Mouse (Mus musculus) MEL (cell line): ENCODE data around the gene Men1. TPM values are rescaled to one million over a fixed set of nuclear protein-coding genes. Genes with fewer than 3 reads are reported as not detected.
A peak's percentile ranks its signal among the peaks of the same experiment; 100 is the strongest.

Experiments
- DNase-seq: peaks from one replicate; pipeline ENCODE4 v3.0.0; 2011; ENCODE audit warnings: low read depth, low spot score
- H3K27ac ChIP-seq: 2 replicates; pipeline ENCODE4 v1.5.1; 2012; ENCODE audit warnings: low read depth, mild to moderate bottlenecking, control low read depth, low read length, moderate library complexity; ENCODE audit not compliant: control insufficient read depth
- H3K27me3 ChIP-seq, 2 experiments: fragments of 150-350 bp in 1 of 2; sonication (generic) in 1 of 2; 2 replicates each; pipeline ENCODE4 v1.6.1; 2012; ENCODE audit warnings: low read length in 2 of 2, mild to moderate bottlenecking in 2 of 2, improper control_type of control experiment in 1 of 2, moderate library complexity in 1 of 2; ENCODE audit not compliant: insufficient read depth in 2 of 2, control insufficient read depth in 1 of 2
- H3K36me3 ChIP-seq, 2 experiments: 2 replicates each; pipeline ENCODE4 v1.6.1; 2012 to 2014; ENCODE audit warnings: low read length in 2 of 2, improper control_type of control experiment in 1 of 2, inconsistent platforms in 1 of 2, mild to moderate bottlenecking in 1 of 2; ENCODE audit not compliant: insufficient read depth in 2 of 2, control insufficient read depth in 1 of 2
- H3K4me1 ChIP-seq, 2 experiments: fragments of 150-350 bp in 1 of 2; sonication (generic) in 1 of 2; 2 replicates each; pipeline ENCODE4 v1.6.1; 2012; ENCODE audit warnings: low read length in 2 of 2, improper control_type of control experiment in 1 of 2, mild to moderate bottlenecking in 1 of 2; ENCODE audit not compliant: insufficient read depth in 2 of 2, control insufficient read depth in 1 of 2
- H3K4me3 ChIP-seq, 2 experiments: fragments of 150-350 bp in 1 of 2; sonication (generic) in 1 of 2; 2 replicates each; pipeline ENCODE4 v1.5.1; 2012; ENCODE audit warnings: low read depth in 2 of 2, low read length in 2 of 2, mild to moderate bottlenecking in 2 of 2, moderate library complexity in 2 of 2, control low read depth in 1 of 2, improper control_type of control experiment in 1 of 2; ENCODE audit not compliant: control insufficient read depth in 1 of 2, insufficient read depth in 1 of 2
- H3K79me2 ChIP-seq: 2 replicates; pipeline ENCODE4 v1.6.1; 2012; ENCODE audit warnings: mild to moderate bottlenecking, low read length, moderate library complexity; ENCODE audit not compliant: control insufficient read depth, poor library complexity, insufficient read depth
- H3K9ac ChIP-seq: 2 replicates; pipeline ENCODE4 v1.6.1; 2012; ENCODE audit warnings: low read depth, mild to moderate bottlenecking, control low read depth, low read length, moderate library complexity; ENCODE audit not compliant: control insufficient read depth, poor library complexity, severe bottlenecking
- H3K9me3 ChIP-seq: fragments of 150-350 bp; sonication (generic); replicated peaks from 2 replicates; pipeline ENCODE4 v1.6.1; 2012; ENCODE audit warnings: mild to moderate bottlenecking, low read length, improper control_type of control experiment, moderate library complexity; ENCODE audit not compliant: insufficient read depth
- HCFC1 ChIP-seq: IDR thresholded peaks from 2 replicates; pipeline ENCODE4 v1.6.1; 2012; ENCODE audit warnings: low read depth, mild to moderate bottlenecking, inconsistent platforms, low read length, improper control_type of control experiment, moderate library complexity
- MAFK ChIP-seq: IDR thresholded peaks from 2 replicates; pipeline ENCODE4 v1.6.1; 2011; ENCODE audit warnings: low read depth, mild to moderate bottlenecking, low read length, improper control_type of control experiment, borderline replicate concordance
- MAX ChIP-seq: IDR thresholded peaks from 2 replicates; pipeline ENCODE4 v1.6.1; 2011; ENCODE audit warnings: low read length, improper control_type of control experiment
- POLR2AphosphoS2 ChIP-seq: IDR thresholded peaks from 2 replicates; pipeline ENCODE4 v1.6.1; 2011; ENCODE audit warnings: low read length, improper control_type of control experiment
- RCOR1 ChIP-seq: IDR thresholded peaks from 2 replicates; pipeline ENCODE4 v1.6.1; 2012; ENCODE audit warnings: low read depth, mild to moderate bottlenecking, inconsistent platforms, low read length, improper control_type of control experiment
- SIN3A ChIP-seq: IDR thresholded peaks from 2 replicates; pipeline ENCODE4 v1.6.1; 2012; ENCODE audit warnings: low read length, improper control_type of control experiment, inconsistent platforms
- TBP ChIP-seq: IDR thresholded peaks from 2 replicates; pipeline ENCODE4 v1.8.0; 2011; ENCODE audit warnings: low read depth, low read length, improper control_type of control experiment
- ZC3H11A ChIP-seq: IDR thresholded peaks from 2 replicates; pipeline ENCODE4 v1.6.1; 2012; ENCODE audit warnings: low read depth, mild to moderate bottlenecking, inconsistent platforms, low read length, improper control_type of control experiment
- polyA plus RNA-seq, 2 experiments: library from polyadenylated mRNA; stranded (reverse) in 1 of 2; unstranded in 1 of 2; fragments of >175 nt in 1 of 2; fragments of >200 nt in 1 of 2; gene quantifications; 2 replicates each; pipeline versions ENCODE4 v1.2.1 to v1.2.4; 2012; ENCODE audit warnings: low replicate concordance in 2 of 2, low read depth in 1 of 2; ENCODE audit not compliant: insufficient read length in 2 of 2, insufficient read depth in 1 of 2, missing spikeins in 1 of 2
- total RNA-seq: library from RNA; depleted of rRNA; stranded (reverse); fragments of 300-350 nt; gene quantifications from 2 replicates; pipeline ENCODE4 v1.2.3, GENCODE M21; 2012

Gene Men1
- total and polyA plus RNA-seq, 3 experiments: 39.4 to 132 TPM; not detected in 1

DNA sequence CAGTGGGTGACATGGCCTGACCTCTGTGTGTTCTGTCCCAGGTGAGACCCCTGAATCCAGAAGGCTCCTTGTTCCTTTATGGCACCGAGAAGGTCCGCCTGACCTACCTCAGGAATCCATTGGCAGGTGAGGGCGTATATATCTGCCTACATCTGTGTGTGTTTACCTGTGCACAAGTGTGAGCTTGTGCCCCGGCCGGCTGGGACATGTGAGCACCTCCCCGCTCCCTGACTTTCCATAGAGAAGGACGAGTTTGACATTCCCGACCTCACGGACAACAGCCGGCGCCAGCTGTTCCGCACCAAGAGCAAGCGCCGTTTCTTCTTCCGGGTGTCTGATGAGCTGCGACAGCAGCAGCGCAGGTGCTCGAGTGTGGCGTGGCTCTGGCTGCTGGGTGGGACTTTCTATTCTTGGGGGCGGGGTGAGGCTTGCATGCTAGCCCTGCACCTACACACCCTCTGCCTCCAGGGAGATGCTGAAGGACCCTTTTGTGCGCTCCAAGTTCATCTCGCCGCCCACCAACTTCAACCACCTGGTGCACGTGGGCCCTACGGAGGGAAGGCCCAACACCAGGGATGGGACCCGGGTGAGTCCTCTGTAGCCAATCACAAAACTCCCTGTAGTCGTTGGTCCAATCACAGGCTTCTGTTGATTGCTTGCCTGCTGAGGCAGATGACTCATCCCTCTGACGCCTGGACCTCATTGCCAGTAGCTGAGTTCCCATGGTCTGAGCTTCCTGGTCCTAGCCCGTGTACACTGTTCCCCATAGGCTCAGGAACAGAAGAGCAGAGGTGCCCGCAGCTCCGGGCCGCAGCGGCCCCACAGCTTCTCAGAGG is 12.8 kb upstream of the Men1 start:
- H3K79me2 ChIP-seq: no peaks in the 10 kb centered on the region
- H3K4me1 ChIP-seq: peaks cover 0 to 8% of the 10 kb centered on the region in 2 experiments; a peak in 1 of 4 replicates
- no peak overlapping the region for H3K27ac ChIP-seq
- H3K9me3 ChIP-seq: no peaks in the 10 kb centered on the region
- no peaks in the 10 kb centered on the region for H3K27me3 ChIP-seq
- TF ChIP-seq POLR2AphosphoS2 (no peak), MAX (peak; percentile 58; the same call in 1 of the 2 replicates)
- no peak overlapping the region for H3K4me3 ChIP-seq
- H3K36me3 ChIP-seq: no peaks in the 10 kb centered on the region
- no peak overlapping the region for H3K9ac ChIP-seq
- DNase-seq: peak; percentile 59

- H3K4me3 ChIP-seq: no peak overlapping the region
- DNase-seq: no peak
- no peak for TF ChIP-seq RCOR1
- TF ChIP-seq MAFK: no peak
- no peak for TF ChIP-seq HCFC1
- no peak for TF ChIP-seq ZC3H11A
- peaks cover 0 to 8% of the 10 kb centered on the region in 2 experiments; a peak in 1 of 4 replicates for H3K4me1 ChIP-seq
- no peaks in the 10 kb centered on the region for H3K9me3 ChIP-seq
- no peaks in the 10 kb centered on the region for H3K79me2 ChIP-seq
- no peak overlapping the region for H3K9ac ChIP-seq
- H3K36me3 ChIP-seq: no peaks in the 10 kb centered on the region
- H3K27me3 ChIP-seq: no peaks in the 10 kb centered on the region
- H3K27ac ChIP-seq: no peak overlapping the region
Measured at GRCm38 (mm10) chr19:6324751-6325150, 10.0 kb upstream of the Men1 start.

GRCm38 (mm10) chr19:6331178-6331577 is 3.6 kb upstream of the Men1 start:
- Histone ChIP-seq H3K27me3 (no peaks in the 10 kb centered on the region), H3K4me1 (peaks cover 3 to 11% of the 10 kb centered on the region in 2 experiments), H3K9ac (peak overlapping the region; percentile 54), H3K4me3 (peak overlapping the region; percentile 63 to 86), H3K27ac (0 out of 2 replicates have a peak overlapping the region, but pooled peaks have one; percentile 14), H3K9me3 (no peaks in the 10 kb centered on the region), H3K79me2 (peaks cover 12% of the 10 kb centered on the region), H3K36me3 (peaks cover 0 to 8% of the 10 kb centered on the region in 2 experiments; a peak in 2 of 4 replicates)
- 0 out of 2 replicates have a peak, but pooled peaks have one; percentile 21 for TF ChIP-seq TBP
- TF ChIP-seq SIN3A: no peak
- peak; percentile 56 for DNase-seq
